Mouse (Mus musculus) Patski (cell line): ENCODE measurements at regions not wholly inside any gene's neighbourhood (a gene's known extent, or its start where the extent isn't known, plus 50 kb on each side); places are given as distances from the start of the nearest gene placed in this dataset.
A peak's percentile ranks its signal among the peaks of the same experiment; 100 is the strongest.

Experiments
- ATAC-seq: fragments of 100-300 bp; one replicate; pipeline ENCODE4 v1.8.0; 2021
- CTCF ChIA-PET: fragments of 350-600 bp; sonication (Branson Sonifier 250); formaldehyde crosslinking; loops from one replicate; lab custom pipeline; 2022; ENCODE audit warnings: inconsistent platforms; lab: Charles Lee
- POLR2A ChIA-PET: fragments of 350-600 bp; sonication (Branson Sonifier 250); formaldehyde crosslinking; loops from one replicate; lab custom pipeline; 2022; ENCODE audit warnings: antibody characterized with exemption, inconsistent platforms; lab: Charles Lee
- DNase-seq: peaks from one replicate; pipeline ENCODE4 v3.0.0-alpha.2; 2011; ENCODE audit warnings: low read depth, low spot score
- H3K27me3 ChIP-seq: fragments of 371-371 bp; one replicate; pipeline ENCODE4 v1.5.1; 2021
- CTCF ChIP-seq: fragments of 100-300 bp; IDR thresholded peaks from one replicate; pipeline ENCODE4 v1.5.1; 2021
- in situ Hi-C: fragments of 300-500 bp; cut with MboI; formaldehyde crosslinking; loops from 3 replicates; pipeline ENCODE4 v1.11.1; 2018; ENCODE audit warnings: low pct_unique_long_range_greater_than_20kb, mixed read lengths

DNA sequence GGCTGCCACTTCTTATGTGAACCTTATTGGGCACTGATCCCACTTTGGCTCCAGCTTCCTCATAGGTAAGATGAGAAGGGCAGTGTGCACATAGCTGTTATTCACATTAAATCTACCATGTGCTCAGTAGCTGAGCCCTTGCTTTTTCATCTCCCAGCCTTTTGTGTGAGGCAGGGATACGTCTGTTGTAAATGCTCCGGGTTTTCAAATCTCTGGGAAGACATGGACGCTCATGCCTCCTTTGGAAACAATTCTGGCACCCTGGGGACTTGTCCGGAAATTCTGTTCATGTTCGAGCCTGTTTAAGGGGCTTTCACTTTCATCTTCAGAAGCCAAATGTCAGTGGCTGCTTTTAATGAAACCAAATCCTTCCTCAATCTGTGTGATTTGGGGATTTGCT lies 312.7 kb downstream of the Bcl11a start:
- H3K27me3 ChIP-seq = peaks cover 4% of the 10 kb centered on the region
- POLR2A ChIA-PET = no interaction called here
- in situ Hi-C loops = no loop called here
- no peak for TF ChIP-seq CTCF
- DNase-seq = no peak
- ATAC-seq = no peak
- CTCF ChIA-PET = no interaction called here

DNA sequence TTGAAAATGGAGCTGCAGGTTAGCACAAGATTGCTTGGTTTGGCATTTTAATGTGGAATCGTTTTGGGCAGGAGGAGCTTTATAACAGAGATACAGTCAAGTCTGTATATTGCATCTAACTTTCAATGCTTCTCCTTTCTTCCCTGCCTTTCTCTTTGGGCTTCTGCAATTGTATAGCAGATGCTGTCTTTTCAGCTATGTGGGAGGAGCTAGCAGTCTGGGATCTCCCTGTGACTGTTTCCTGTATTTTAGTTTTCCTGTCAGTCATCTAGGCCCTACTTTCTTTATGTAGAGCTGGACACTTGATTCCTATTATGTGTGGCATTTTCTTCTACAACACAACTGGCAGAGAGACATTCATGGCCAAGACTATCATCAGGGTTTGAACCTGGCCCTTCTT lies 313.5 kb downstream of the Bcl11a start:
- peaks cover 4% of the 10 kb centered on the region for H3K27me3 ChIP-seq
- ChIA-PET CTCF (no interaction called here), POLR2A (no interaction called here)
- in situ Hi-C loops = no loop called here
- no peak for ATAC-seq
- no peak for DNase-seq
- no peak for TF ChIP-seq CTCF

DNA sequence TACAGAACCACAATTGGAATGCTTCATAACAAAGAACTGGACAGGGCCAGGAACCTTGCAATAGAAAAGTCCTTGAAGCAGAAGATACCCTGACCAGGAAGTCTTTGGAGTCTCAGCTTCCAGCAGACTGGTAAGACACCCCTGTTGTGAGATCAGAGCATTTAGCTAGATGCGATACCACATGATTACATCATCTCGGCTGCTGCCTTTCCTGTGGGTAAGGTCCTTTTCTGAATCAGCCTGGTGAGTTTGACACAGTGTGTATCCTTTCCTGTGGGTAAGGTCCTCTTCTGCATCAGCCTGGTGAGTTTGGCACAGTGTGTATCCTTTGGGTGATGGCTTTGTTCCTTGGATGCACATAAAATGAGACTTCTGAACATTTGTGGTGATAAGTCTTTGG lies 317.6 kb downstream of the Bcl11a start:
- no peak for DNase-seq
- ATAC-seq = no peak
- ChIA-PET CTCF (no interaction called here), POLR2A (no interaction called here)
- H3K27me3 ChIP-seq = peaks cover 4% of the 10 kb centered on the region
- no peak for TF ChIP-seq CTCF
- in situ Hi-C loops = no loop called here

DNA sequence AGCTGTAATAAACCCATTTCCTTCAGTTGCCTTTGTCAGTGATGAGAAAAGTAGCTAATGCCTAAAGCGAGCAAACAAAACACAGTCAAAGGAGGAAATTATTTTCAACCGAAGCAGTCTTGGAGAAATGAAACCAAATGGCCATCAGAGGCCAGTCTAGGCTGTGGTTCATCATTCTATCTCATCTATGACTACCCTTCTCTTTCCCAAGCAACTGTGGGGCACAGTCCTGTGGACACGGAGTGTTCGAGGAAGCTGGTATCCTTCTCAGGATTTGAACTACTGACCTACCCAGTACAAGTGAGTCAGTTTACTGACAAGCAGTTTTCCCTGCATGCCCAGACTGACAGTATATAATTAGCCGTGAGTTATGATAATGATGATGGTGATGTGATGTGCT lies 319.1 kb downstream of the Bcl11a start:
- ATAC-seq (no peak), DNase-seq (no peak)
- H3K27me3 ChIP-seq = peaks cover 4% of the 10 kb centered on the region
- no peak for TF ChIP-seq CTCF
- ChIA-PET CTCF (no interaction called here), POLR2A (no interaction called here)
- in situ Hi-C loops = no loop called here

DNA sequence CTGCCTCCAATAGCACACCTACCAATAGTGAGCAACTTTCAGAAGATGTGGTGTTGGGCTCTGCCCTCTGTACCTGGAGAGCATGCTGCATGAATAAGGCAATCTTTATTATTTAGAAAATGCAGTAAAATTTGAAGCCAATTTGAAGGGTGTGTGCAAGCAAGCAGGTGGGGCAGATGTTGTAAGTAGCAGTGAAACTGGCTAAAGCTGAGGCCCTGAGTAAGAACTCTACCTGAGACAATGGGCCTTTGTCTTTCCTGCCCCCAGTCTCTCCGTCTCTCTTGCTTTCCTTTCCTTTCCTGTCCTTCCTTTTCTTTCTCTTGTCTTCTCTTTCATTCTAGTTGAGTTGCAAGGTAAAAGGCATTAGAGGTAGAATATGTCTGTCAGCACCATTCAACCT lies 319.9 kb downstream of the Bcl11a start:
- ChIA-PET CTCF (no interaction called here), POLR2A (no interaction called here)
- in situ Hi-C loops = no loop called here
- no peak for DNase-seq
- TF ChIP-seq CTCF = no peak
- no peak for ATAC-seq
- H3K27me3 ChIP-seq = peaks cover 4% of the 10 kb centered on the region

DNA sequence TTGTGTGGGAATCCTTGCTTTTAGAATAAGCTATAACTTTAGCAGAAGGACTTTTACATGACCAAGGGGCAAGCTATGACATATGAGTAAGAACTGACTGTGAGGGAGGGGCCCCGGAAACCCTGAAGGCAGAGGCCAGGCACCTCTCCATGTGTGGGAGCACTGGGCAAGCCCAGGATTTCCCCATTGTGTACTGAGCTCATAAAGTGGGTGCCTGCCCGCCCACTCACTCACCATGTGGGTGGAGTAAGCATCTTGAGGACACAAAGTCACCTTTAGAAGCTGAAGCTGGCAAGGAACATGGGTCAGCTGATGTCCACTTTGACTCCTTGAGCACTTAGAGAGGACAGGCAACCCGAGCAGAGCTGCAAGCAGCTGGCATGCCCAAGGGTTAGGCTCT lies 323.3 kb downstream of the Bcl11a start:
- ChIA-PET POLR2A (no interaction called here), CTCF (interaction anchor here (1.1 kb wide), 1 partner anchor 13 kb away, joined by 3 read pairs; no protein-coding TSS in a partner anchor)
- DNase-seq (no peak), ATAC-seq (no peak)
- TF ChIP-seq CTCF = no peak
- peaks cover 4% of the 10 kb centered on the region for H3K27me3 ChIP-seq
- in situ Hi-C loops = no loop called here

DNA sequence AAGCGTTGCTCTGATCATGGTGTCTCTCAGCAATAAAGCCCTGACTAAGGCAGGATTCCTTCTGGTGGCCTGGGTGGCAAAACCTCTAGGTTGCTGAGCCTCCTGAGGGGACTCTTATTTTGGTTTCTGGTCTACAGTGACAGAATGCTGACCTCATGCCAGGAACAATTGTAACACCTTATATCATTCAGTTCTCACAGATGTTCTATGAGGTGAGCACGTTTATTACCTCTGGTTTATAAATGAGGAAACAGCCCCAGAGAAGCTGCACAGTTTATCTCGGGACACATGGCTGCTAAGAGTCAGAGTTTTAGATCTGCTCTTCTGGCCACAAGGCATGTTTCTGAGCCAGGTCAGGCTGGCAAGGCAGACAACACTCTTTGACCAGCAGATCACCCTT lies 324.3 kb downstream of the Bcl11a start:
- in situ Hi-C loops = no loop called here
- no peak for DNase-seq
- CTCF ChIA-PET = no interaction called here
- no peaks in the 10 kb centered on the region for H3K27me3 ChIP-seq
- POLR2A ChIA-PET = no interaction called here
- ATAC-seq = no peak
- TF ChIP-seq CTCF = no peak

DNA sequence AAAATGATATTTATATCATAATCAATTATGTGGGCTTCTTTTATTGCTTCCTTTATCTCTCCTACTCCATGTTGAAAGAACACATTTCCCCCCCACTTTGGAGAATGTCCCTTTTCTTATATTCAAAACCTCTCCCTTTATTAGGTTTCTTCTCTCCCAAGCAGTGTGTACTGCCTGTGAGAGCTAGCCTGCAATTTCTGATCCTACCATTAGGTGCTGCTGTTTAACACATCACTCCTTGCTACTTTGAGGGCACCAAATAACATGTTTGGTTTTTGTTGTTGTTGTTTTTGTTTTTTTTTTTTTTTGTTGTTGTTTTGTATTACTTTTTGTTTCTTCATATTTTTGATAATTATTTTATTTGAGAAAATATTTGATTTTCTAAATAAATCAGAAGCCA lies 336.9 kb downstream of the Bcl11a start:
- in situ Hi-C loops = no loop called here
- H3K27me3 ChIP-seq = no peaks in the 10 kb centered on the region
- ChIA-PET CTCF (no interaction called here), POLR2A (no interaction called here)
- no peak for DNase-seq
- TF ChIP-seq CTCF = peak; percentile 31
- no peak for ATAC-seq

DNA sequence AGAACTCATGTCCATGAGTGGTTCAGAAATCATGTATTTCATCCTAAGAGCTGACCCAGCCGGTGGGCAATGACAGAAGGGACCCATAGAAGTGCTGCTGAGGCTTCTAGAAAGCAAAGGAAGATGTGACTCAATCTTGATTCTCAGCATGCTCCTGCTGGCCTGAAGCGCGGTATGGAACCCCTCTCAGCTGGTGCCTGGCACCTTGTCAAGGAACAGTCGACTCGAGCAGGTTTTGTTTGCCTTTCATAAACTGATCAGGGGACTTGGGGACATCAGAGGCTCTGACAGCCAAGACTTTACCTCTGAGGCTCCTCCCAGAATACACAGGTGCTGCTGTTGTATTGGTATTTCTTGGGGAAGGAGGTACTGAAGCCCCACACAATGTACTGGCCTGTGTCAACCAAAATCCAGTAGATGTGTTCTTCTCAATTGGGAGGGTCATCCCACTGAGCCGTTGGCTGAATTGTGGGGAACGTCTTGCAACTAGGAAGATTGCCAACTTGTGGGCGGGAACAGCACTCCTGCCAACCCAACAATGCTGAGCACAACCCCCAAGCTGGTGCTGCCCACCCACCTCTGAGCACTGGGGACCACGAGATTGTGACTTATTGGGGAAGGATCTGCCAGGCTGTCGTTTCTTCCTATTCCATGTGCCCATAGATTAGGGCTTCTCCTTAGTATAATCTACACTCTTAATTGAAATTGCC lies 344.4 kb downstream of the Bcl11a start:
- ChIA-PET CTCF (no interaction called here), POLR2A (no interaction called here)
- in situ Hi-C loops = no loop called here
- DNase-seq = no peak
- TF ChIP-seq CTCF = no peak
- no peak for ATAC-seq
- H3K27me3 ChIP-seq = peaks cover 3% of the 10 kb centered on the region

DNA sequence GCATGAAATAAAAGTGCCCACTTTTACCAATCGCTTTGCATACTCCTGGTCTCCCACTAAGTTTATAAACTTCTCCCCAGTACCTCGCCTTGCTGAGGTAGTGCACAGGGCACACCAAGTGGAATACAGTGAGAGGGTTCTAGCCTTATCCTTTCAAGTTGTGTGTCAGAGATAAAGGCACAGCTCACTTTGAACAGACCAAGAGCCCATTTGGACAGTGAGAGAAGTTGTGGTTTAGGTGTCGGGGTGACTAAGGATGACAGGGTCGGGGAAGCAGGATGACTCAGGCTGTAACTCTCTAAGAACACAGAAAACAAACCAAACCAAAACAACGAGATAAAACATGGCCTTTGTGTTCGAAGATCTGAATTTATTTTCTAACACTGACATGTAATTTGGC lies 345.4 kb downstream of the Bcl11a start:
- ATAC-seq = no peak
- in situ Hi-C loops = no loop called here
- TF ChIP-seq CTCF = no peak
- DNase-seq = no peak
- peaks cover 3% of the 10 kb centered on the region for H3K27me3 ChIP-seq
- ChIA-PET POLR2A (no interaction called here), CTCF (no interaction called here)

DNA sequence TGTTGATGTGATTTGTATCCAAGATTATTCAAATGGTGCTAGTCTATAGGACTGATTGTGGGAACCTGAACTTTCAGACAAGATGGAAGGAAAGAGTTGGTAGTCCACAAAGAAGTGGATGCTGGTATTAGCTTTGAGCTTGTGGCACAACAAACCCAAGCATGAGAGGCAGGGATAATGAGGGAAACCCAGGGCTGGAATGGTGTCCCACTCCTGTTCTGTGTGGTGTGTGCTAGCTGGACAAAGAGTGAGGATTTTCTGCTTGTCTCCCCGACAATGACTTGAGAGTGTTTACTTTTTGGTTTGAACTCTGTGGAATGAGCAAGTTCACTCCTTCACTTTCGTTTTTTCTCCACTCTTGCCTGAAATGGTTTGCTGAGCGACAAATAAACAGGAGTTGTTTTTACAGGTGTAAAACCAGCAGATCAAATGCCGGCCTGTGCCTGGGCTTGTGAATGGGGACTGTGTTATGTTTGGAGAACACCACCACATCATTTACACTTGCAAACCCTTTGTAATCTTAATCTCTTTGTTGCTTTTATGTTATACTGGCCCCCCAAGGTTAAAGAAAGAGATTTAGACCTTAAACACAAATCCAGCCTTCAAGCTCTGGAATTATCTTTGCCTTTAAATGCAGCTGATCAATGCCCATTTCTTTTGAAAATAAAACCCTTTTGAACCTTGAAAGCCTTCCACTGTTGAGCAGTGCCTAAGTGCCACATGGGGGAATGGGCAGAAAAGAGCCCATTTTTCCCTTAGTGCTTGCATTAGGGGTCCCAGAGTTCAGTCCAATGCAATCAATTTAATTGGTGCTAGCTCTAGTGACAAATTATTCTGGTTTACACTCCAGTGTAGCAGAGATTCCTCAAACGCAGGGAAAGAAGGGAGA lies 349.4 kb downstream of the Bcl11a start:
- H3K27me3 ChIP-seq = peaks cover 8% of the 10 kb centered on the region
- ChIA-PET POLR2A (no interaction called here), CTCF (no interaction called here)
- DNase-seq (no peak), ATAC-seq (no peak)
- TF ChIP-seq CTCF = no peak
- in situ Hi-C loops = no loop called here
